Mouse (Mus musculus) midbrain, embryonic 11.5 days (tissue): ENCODE data around the gene Gpr162. TPM values are rescaled to one million over a fixed set of nuclear protein-coding genes. Genes with fewer than 3 reads are reported as not detected.

ENCODE experiments used
- ATAC-seq: fragments of 200-750 bp; cut with Nextera tagmentation; 2 replicates; pipeline ENCODE4 v1.8.0; 2017; ENCODE audit warnings: moderate TSS enrichment, moderate library complexity; ENCODE audit not compliant: low FRiP score
- DNase-seq: peaks from one replicate; pipeline ENCODE4 v3.0.0; 2015; ENCODE audit warnings: low spot score; ENCODE audit errors: missing footprints
- H3K27ac ChIP-seq: fragments of 300-500 bp; sonication (generic); 2 replicates; pipeline ENCODE4 v1.5.1; 2014; ENCODE audit warnings: low read depth, low read length
- H3K27me3 ChIP-seq: fragments of 300-500 bp; sonication (generic); 2 replicates; pipeline ENCODE4 v1.6.1; 2014; ENCODE audit warnings: mild to moderate bottlenecking, low read length, moderate library complexity, mixed read lengths; ENCODE audit not compliant: control insufficient read depth, insufficient read depth
- H3K36me3 ChIP-seq: fragments of 300-500 bp; sonication (generic); 2 replicates; pipeline ENCODE4 v1.6.1; 2014; ENCODE audit warnings: mild to moderate bottlenecking, low read length, moderate library complexity, mixed read lengths; ENCODE audit not compliant: control insufficient read depth, insufficient read depth
- H3K4me1 ChIP-seq: fragments of 300-500 bp; sonication (generic); 2 replicates; pipeline ENCODE4 v1.6.1; 2014; ENCODE audit warnings: low read length; ENCODE audit not compliant: control insufficient read depth, insufficient read depth
- H3K4me2 ChIP-seq: fragments of 300-500 bp; sonication (generic); 2 replicates; pipeline ENCODE4 v1.6.1; 2014; ENCODE audit warnings: mild to moderate bottlenecking, moderate library complexity
- H3K4me3 ChIP-seq: fragments of 300-500 bp; sonication (generic); 2 replicates; pipeline ENCODE4 v1.5.1; 2014; ENCODE audit warnings: low read depth, low read length
- H3K9ac ChIP-seq: fragments of 300-500 bp; sonication (generic); 2 replicates; pipeline ENCODE4 v1.6.1; 2014; ENCODE audit warnings: low read length
- H3K9me3 ChIP-seq: fragments of 300-500 bp; sonication (generic); 2 replicates; pipeline ENCODE4 v1.6.1; 2016; ENCODE audit warnings: low read length; ENCODE audit not compliant: control insufficient read depth
- WGBS: fragments of 180-500 bp; shearing (Covaris S2); extraction: QIAGEN DNeasy Blood & Tissue Kit; methylation state at CpG from one replicate; pipeline ENCODE4 v1.1.7; 2014; 5-methylcytosine and 5-hydroxymethylcytosine counted together
- polyA plus RNA-seq: library from polyadenylated mRNA; unstranded; fragments of >200 nt; fragmentation: Nextera tagmentation; extraction: Ambion mirVana; gene quantifications from 2 replicates; pipeline ENCODE4 v1.2.1, GENCODE M21; 2014

Gene Gpr162
- 1.6 and 2.1 TPM in 2 replicates for polyA plus RNA-seq

DNA sequence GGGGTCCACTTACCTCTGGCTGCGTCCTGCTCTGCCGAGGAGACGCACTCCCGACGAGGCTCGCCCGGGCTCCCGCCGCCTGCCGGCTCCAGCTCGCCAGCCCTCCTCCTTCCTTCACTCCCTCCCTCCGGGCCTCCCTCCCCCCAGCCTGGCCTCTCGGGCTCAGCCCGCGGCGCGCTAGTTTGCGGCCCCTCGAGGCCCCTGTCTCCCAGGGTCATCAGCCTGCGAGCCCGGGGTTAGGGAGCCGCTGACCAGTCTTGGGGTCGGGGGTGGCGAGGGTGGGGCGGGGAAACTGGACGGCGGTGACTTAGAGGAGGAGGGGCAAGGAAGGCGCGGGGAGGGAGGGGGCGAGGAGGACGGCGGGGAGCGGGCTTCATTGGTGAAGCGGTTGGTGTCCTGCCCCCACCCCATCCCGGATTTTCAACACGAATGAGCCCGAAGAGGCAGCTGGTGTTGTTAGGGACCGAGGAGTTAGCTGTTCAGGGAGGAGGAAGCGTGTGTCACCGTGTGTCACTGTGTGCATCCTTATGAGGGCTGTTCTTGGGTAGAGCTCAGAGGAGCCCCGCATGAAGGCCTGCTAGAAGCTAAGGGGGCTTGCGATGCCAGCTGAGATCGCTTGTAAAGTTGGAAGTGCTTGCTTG is at the start of gene Gpr162:
Gpr162 (minus strand) TSS at position 326 of the 641 bp plus-strand sequence.
- ATAC-seq: peak; percentile 66
- 1% methylated on average over 27 of the region's 43 CpGs for WGBS
- peaks cover 5% of the 10 kb centered on the region; the same call in 1 of the 2 replicates for H3K27me3 ChIP-seq
- H3K9me3 ChIP-seq: no peaks in the 10 kb centered on the region
- peak within 1 kb of the TSS; percentile 82 for H3K9ac ChIP-seq
- H3K36me3 ChIP-seq: no peaks in the 10 kb centered on the region
- peaks cover 28% of the 10 kb centered on the region for H3K4me1 ChIP-seq
- peak within 1 kb of the TSS; percentile 85 for H3K4me2 ChIP-seq
- H3K4me3 ChIP-seq: peak within 1 kb of the TSS; percentile 53
- DNase-seq: peak; percentile 95
- peak within 1 kb of the TSS; percentile 67 for H3K27ac ChIP-seq

DNA sequence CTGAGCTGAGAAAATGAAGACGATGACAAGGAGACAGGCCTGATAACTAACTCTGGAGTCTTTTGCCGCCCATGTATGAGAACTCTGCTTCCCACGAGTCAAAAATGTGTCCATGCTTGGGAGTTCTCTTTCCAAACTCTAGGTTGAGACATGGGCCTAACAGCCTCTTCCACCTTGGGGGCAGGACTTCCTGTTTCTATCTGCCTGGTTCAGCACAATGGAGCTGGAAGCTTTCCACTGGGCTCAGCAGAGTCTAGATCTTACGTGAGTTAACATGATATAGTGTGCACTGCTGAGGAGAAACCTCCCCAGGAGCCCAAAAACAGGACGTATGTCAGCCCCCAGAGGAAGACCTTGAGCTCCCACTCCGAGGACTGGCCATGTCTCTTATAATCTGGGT is 49.4 kb upstream of the Gpr162 start:
- H3K9ac ChIP-seq: no peak overlapping the region
- peak; percentile 84 for DNase-seq
- no peaks in the 10 kb centered on the region for H3K9me3 ChIP-seq
- peaks cover 38% of the 10 kb centered on the region for H3K4me1 ChIP-seq
- H3K27ac ChIP-seq: no peak overlapping the region
- no peak overlapping the region for H3K4me2 ChIP-seq
- peaks cover 8% of the 10 kb centered on the region; the same call in 1 of the 2 replicates for H3K36me3 ChIP-seq
- peaks cover 17% of the 10 kb centered on the region for H3K27me3 ChIP-seq
- WGBS: 61% methylated on average over 6 of the region's 6 CpGs
- no peak for ATAC-seq
- no peak overlapping the region for H3K4me3 ChIP-seq

DNA sequence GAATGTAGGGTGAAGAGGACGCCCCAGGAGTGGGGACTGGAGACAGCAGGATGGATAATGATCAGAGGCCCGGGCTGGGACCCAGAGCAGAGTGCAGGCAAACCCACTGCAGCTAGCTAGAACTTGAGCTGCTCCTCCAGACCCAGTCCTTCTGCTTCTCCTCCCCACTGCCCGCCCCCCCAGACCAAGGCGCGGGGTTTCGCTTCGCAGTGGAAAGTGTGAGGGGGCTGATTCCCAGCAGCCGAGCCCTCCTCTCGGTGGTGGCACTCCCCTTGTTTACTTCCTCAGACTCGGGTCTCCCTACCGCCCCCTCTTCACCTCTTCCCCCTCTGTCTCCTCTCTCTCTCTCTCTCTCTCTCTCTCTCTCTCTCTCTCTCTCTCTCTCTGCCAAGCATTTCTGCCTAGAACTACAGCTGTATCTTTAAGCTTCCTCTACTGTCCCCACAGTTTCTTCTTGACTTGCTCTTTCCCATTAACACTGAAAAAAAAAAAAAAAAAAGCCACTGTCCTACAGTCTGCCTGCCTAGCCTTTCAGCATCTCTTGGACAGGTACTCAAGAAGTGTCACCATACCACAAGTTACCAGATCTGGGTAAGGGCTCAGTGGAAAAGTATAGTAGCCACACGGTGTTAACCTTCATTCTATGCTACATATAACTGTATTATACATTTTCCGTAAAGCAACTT is 47.9 kb upstream of the Gpr162 start, which contains the start of gene Lag3:
Lag3 (minus strand) TSS at position 173 of the 686 bp plus-strand sequence.
- H3K4me3 ChIP-seq: no peak within 1 kb of the TSS
- H3K9me3 ChIP-seq: no peaks in the 10 kb centered on the region
- ATAC-seq (no peak), DNase-seq (peak; percentile 85)
- WGBS: 18% methylated on average over 12 of the region's 13 CpGs
- H3K36me3 ChIP-seq: peaks cover 8% of the 10 kb centered on the region; the same call in 1 of the 2 replicates
- peaks cover 37% of the 10 kb centered on the region for H3K4me1 ChIP-seq
- H3K4me2 ChIP-seq: no peak within 1 kb of the TSS
- H3K9ac ChIP-seq: no peak within 1 kb of the TSS; the same call in 1 of the 2 replicates
- no peak within 1 kb of the TSS for H3K27ac ChIP-seq
- peaks cover 17% of the 10 kb centered on the region for H3K27me3 ChIP-seq

DNA sequence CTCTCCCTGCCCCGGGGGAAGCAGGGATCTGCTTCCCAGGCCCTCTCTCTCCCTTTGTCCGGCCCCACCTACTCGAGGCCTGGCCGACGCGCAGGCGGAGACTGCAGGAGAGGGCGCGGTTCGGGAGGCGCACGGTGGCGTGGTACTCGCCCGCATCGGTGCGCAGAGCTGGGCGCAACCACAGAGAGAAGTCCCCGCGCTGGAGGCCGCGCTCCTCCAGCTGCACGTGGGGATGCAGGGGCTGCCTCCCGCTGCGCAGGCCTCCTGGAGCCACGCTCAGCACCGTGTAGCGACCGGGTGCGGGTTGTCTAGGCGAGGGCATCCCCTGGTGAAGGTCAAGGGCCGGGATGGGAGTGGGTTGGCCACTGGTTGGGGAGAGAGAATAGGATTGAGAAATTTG is 46.2 kb upstream of the Gpr162 start:
- peak overlapping the region; percentile 48 for H3K9ac ChIP-seq

GRCm38 (mm10) chr6:124907767-124908166 is 44.0 kb upstream of the Gpr162 start:
- H3K27ac ChIP-seq: no peak overlapping the region
- H3K4me3 ChIP-seq: no peak overlapping the region
- H3K9me3 ChIP-seq: no peaks in the 10 kb centered on the region
- 83% methylated on average over 1 of the region's 1 CpGs for WGBS
- peaks cover 29% of the 10 kb centered on the region for H3K4me1 ChIP-seq
- peaks cover 17% of the 10 kb centered on the region for H3K27me3 ChIP-seq
- DNase-seq (no peak), ATAC-seq (no peak)
- peaks cover 3% of the 10 kb centered on the region; the same call in 1 of the 2 replicates for H3K36me3 ChIP-seq
- H3K9ac ChIP-seq: no peak overlapping the region
- no peak overlapping the region for H3K4me2 ChIP-seq

More for the DNA sequence above, 46.2 kb upstream of the Gpr162 start:
- H3K4me3 ChIP-seq: peak overlapping the region; percentile 8; the same call in 1 of the 2 replicates
- peaks cover 17% of the 10 kb centered on the region for H3K27me3 ChIP-seq
- peaks cover 8% of the 10 kb centered on the region; the same call in 1 of the 2 replicates for H3K36me3 ChIP-seq
- peaks cover 30% of the 10 kb centered on the region for H3K4me1 ChIP-seq
- peak; percentile 26; the same call in 1 of the 2 replicates for ATAC-seq
- no peak overlapping the region for H3K27ac ChIP-seq
- H3K9me3 ChIP-seq: no peaks in the 10 kb centered on the region
- H3K4me2 ChIP-seq: peak overlapping the region; percentile 34
- DNase-seq: peak; percentile 85
- 3% methylated on average over 32 of the region's 32 CpGs for WGBS

DNA sequence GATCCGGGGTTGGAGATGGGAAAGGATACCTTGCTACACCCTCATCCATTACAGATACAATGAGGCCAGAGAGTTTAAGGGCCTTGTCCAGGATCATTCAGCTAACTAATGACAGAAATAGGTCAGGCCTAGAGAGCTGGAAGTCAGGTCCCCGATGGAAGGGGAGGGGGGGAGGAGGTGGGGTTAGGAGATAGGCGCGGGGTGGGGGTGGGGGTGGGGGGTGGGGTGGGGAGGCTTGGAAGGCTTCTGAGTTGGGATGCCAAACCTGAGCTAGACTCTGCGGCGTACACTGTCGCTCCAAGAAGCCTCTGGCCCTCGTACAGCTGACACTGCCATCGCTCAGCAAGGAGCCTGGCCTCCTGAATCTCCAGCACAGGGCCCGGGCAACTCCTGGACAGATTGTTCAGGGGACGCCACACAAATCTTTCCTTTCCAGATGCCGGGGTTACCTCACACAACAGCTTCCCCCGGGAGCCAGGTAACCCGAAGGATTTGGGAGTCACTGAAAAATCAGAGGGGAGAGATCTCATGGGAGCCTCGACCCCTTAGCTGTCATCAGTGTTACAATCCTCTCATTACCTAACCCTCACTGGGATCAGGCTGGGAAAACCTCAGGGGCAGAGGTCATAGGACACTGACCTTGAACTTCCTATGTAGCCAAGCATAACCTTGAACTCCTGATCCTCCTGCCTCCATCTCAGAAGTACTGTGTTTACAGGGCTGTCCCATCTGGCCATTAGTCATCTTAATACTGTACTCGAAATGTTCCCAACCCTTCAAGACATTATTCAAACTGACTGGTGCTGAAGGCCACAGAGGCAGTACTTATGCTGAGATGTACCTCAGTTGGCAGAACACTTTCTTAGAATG is 41.4 kb upstream of the Gpr162 start:
- H3K27me3 ChIP-seq: peaks cover 11% of the 10 kb centered on the region
- peak overlapping the region; percentile 98 for H3K27ac ChIP-seq
- no peak for ATAC-seq
- peak overlapping the region; percentile 37; the same call in 1 of the 2 replicates for H3K4me3 ChIP-seq
- 28% methylated on average over 16 of the region's 16 CpGs for WGBS
- no peaks in the 10 kb centered on the region for H3K36me3 ChIP-seq
- peak overlapping the region; percentile 77 for H3K4me2 ChIP-seq
- H3K4me1 ChIP-seq: peaks cover 22% of the 10 kb centered on the region
- peak overlapping the region; percentile 72 for H3K9ac ChIP-seq
- no peaks in the 10 kb centered on the region for H3K9me3 ChIP-seq
- DNase-seq: peak; percentile 86

DNA sequence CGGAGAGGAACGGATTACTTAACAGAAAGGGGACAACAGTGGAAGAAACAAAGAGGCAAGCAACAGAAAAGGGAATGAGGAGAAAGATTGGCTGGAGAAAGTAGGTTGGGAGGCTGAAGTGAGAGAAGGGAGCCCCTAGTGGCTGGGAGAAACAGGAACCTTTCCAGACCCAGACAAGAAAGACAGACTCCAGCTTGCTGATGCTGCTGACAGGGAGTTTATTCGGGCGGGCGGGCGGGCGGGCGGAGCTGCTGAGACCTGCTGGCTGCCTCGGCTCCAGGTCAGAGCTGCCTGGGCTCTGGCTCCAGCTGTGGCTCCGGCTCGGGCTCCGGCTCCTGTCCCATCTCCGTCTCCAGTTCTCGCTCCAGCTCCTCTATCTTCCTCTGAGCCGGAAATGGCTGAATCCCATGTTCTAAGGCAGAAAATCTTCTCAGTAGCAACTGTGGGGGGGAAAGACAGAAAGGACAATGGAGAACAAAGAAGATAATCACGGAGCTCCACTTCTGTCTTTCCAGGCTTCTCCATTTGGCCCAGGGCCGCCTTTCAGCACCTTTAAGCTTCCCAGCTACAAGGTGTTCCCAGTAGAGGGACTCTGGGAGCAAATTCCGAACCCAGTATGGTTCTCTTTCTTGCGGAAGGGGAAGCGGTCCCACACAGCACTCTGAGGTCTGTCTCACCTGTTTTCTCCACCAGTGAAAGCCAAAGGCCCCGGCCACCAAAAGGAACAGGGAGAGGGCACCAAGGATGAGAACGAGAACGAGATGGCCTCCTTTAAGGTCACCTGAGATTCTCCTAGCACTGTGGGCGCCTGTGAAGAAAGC is 40.6 kb upstream of the Gpr162 start:
- WGBS: 8% methylated on average over 20 of the region's 24 CpGs
- Histone ChIP-seq H3K27me3 (peaks cover 3% of the 10 kb centered on the region), H3K4me2 (peak overlapping the region; percentile 77), H3K27ac (peak overlapping the region; percentile 98), H3K4me1 (peaks cover 16% of the 10 kb centered on the region), H3K36me3 (no peaks in the 10 kb centered on the region), H3K4me3 (peak overlapping the region; percentile 37), H3K9ac (peak overlapping the region; percentile 72), H3K9me3 (no peaks in the 10 kb centered on the region)
- DNase-seq (peak; percentile 95), ATAC-seq (peak; percentile 74; the same call in 1 of the 2 replicates)

DNA sequence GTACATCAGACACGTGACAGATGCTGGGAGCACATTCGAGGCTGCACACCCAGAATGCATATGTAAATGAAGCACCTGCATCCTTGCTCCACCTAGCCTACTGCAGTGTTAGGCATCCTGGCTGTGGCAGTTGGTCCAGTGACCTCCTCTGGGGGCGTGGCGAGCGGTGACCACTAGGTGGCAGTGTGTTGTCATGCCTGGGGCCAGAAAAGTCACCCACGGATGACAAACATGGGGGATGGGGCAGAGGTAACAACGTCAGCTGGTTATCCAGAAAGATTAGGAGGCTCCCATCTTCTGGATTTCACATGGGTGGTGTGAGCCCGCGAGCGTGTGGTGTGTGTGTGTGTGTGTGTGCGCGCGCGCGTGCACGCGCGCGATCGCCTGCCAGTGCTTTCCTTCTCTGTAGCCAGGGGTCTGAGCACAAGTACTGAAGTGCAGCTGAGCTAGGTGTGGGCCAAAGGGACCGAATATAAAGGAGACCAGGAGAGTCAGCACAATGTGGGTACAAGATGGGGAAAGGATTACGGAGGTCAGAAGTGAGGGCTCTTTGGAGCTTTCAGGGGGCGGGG is 39.9 kb upstream of the Gpr162 start:
- Histone ChIP-seq H3K4me2 (peak overlapping the region; percentile 77), H3K27ac (peak overlapping the region; percentile 98), H3K9ac (peak overlapping the region; percentile 72), H3K27me3 (peaks cover 3% of the 10 kb centered on the region), H3K4me1 (peaks cover 16% of the 10 kb centered on the region), H3K4me3 (peak overlapping the region; percentile 37), H3K36me3 (no peaks in the 10 kb centered on the region), H3K9me3 (no peaks in the 10 kb centered on the region)
- under 1% methylated on average over 23 of the region's 23 CpGs for WGBS
- DNase-seq (peak; percentile 99), ATAC-seq (peak; percentile 88)
